Mouse (Mus musculus): ENCODE results near the gene Olfr288.

- no peak for TF ChIP-seq CTCF (conservative IDR thresholded peaks at IDR 0.05; ENCODE audit: insufficient read depth, insufficient read length, low read depth, low read length)
- no peak for TF ChIP-seq POLR2A (IDR thresholded peaks at IDR 0.05; ENCODE audit: low read depth, low read length)
Observed at GRCm38 (mm10) chr15:98195442-98195841, at the start of gene Olfr288.
